Mouse (Mus musculus): Measurements from ENCODE around the gene Xdh.

DNA sequence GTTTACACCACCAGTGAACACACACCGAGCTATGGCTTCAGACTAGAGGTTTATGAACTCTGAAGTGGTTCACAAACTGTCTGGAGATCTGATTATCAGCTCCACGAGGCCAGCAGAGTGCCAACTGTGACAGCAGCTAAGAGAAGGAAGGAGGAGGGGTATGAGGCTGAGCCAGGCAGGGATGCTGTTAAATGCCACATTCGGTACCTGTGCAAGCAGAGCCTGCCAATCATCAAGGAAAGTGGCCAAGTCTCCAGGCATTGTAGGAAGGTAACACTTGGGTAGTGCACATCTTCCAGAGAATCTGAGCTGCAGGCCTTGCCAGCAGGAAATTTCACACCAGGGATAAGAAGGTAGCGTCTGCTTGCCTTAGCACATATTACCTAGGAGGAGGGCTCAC lies 15.7 kb downstream of the Xdh start:
- TF ChIP-seq CTCF (IDR thresholded peaks at IDR 0.05; ENCODE audit: control insufficient read depth, insufficient read depth, insufficient read length) (no peak), USF1 (IDR thresholded peaks at IDR 0.05; ENCODE audit: low read depth) (no peak), MYOD1 (IDR thresholded peaks at IDR 0.05; ENCODE audit: control insufficient read depth, insufficient read length, low read depth) (no peak)

All from C2C12 (cell line).